ENCODE assay signal across 7 mouse cellular contexts in the genomic region with DNA sequence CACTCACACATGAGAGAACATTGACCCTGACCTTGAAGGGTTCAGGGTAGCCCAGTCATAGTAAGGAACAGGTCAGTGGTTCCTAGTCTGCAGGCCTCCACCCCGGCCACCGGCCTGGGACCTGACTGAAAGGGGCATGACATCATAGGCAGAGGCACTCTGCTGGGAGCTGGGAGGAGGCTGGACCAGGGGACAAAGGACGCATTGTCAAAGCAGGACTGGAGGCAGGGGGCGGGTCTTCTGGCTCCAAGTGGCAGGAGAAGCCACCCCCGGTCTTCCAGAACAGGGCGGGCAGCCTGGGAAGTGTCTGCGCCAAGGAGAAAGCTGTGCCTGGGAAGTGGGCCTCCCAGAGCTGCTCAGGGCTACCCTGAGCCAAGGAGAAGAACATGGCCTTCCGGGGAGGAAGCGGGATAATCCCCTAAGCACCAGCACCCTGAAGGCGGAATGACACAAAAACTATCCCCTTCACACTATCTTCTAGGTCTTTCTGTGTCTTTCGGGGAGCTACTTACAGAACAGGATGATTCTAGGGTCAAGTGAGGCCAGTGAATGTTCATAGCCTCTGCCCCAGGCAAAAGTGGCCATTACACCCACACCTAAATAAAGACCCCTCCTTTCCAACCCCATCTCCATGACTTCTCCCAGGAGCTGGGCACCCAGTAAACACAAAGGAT. TPM values are rescaled to one million over a fixed set of nuclear protein-coding genes. Genes with fewer than 3 reads are reported as not detected.
DNase-seq lines count a peak whose midpoint lies in the region; ATAC-seq and TF ChIP-seq lines count a peak whose summit lies in the region.

No protein-coding gene starts in this region.

- TF ChIP-seq POLR2A in liver, adult 2 months (IDR thresholded peaks at IDR 0.05; ENCODE audit: extremely low read depth, insufficient read depth, low read length): no peak

- no peaks in the 10 kb centered on the region for H3K9me3 ChIP-seq in heart, embryonic 11.5 days (replicated peaks; ENCODE audit: control insufficient read depth, low read length)
- no peaks in the 10 kb centered on the region for H3K9me3 ChIP-seq in kidney, embryonic 14.5 days (ENCODE audit: control insufficient read depth, low read length)
- no peaks in the 10 kb centered on the region for H3K9me3 ChIP-seq in neural tube, embryonic 12.5 days

- no peak for TF ChIP-seq CTCF in liver, adult 2 months (IDR thresholded peaks at IDR 0.05; ENCODE audit: low read depth, low read length)

- H3K9ac ChIP-seq in heart, embryonic 11.5 days (ENCODE audit: low read depth, low read length): peak overlapping the region; percentile 61
- peak overlapping the region; percentile 18; the same call in 1 of the 2 replicates for H3K9ac ChIP-seq in kidney, embryonic 14.5 days (ENCODE audit: low read depth, low read length)
- H3K9ac ChIP-seq in liver, adult 2 months (ENCODE audit: low read depth, low read length): no peak overlapping the region
- peak overlapping the region; percentile 42 for H3K9ac ChIP-seq in neural tube, embryonic 12.5 days

- no peak overlapping the region for H3K4me3 ChIP-seq in heart, embryonic 11.5 days (ENCODE audit: low read depth, low read length)
- H3K4me3 ChIP-seq in kidney, embryonic 14.5 days (ENCODE audit: low read length): no peak overlapping the region
- H3K4me3 ChIP-seq in liver, adult 2 months (ENCODE audit: insufficient read depth, low read depth, low read length): no peak overlapping the region
- H3K4me3 ChIP-seq in neural tube, embryonic 12.5 days: no peak overlapping the region

- WGBS in heart, embryonic 11.5 days (ENCODE audit: insufficient replicate concordance): 19% methylated on average over 11 of the region's 11 CpGs
- 23% methylated on average over 11 of the region's 11 CpGs for WGBS in kidney, embryonic 14.5 days
- 36% methylated on average over 11 of the region's 11 CpGs for WGBS in liver, adult 2 months
- WGBS in neural tube, embryonic 12.5 days: 13% methylated on average over 11 of the region's 11 CpGs

- H3K4me1 ChIP-seq in heart, embryonic 11.5 days (ENCODE audit: control insufficient read depth, insufficient read depth, low read length): peaks cover 84% of the 10 kb centered on the region
- H3K4me1 ChIP-seq in kidney, embryonic 14.5 days (ENCODE audit: control insufficient read depth, insufficient read depth, low read length): peaks cover 82% of the 10 kb centered on the region
- H3K4me1 ChIP-seq in liver, adult 2 months (ENCODE audit: control insufficient read depth, insufficient read depth, low read length): peaks cover 40% of the 10 kb centered on the region
- peaks cover 93% of the 10 kb centered on the region for H3K4me1 ChIP-seq in neural tube, embryonic 12.5 days

- peak; percentile 61 for DNase-seq in adipocyte (ENCODE audit: low spot score)
- peak; percentile 82 for DNase-seq in embryo, embryonic 9.5 days (ENCODE audit: extremely low spot score)
- DNase-seq in liver, adult 2 months (ENCODE audit: extremely low read depth, low read depth, low spot score): peak; percentile 70

- H3K4me2 ChIP-seq in heart, embryonic 11.5 days: peak overlapping the region; percentile 40; the same call in 1 of the 2 replicates
- no peak overlapping the region for H3K4me2 ChIP-seq in kidney, embryonic 14.5 days (replicated peaks; ENCODE audit: low read depth, low read length)
- H3K4me2 ChIP-seq in neural tube, embryonic 12.5 days (replicated peaks): peak overlapping the region; percentile 39

- no peaks in the 10 kb centered on the region for H3K27me3 ChIP-seq in heart, embryonic 11.5 days (ENCODE audit: control insufficient read depth, insufficient read depth, low read length)
- no peaks in the 10 kb centered on the region for H3K27me3 ChIP-seq in kidney, embryonic 14.5 days (ENCODE audit: control insufficient read depth, insufficient read depth, low read length)
- H3K27me3 ChIP-seq in liver, adult 2 months (ENCODE audit: control insufficient read depth, insufficient read depth, low read length): no peaks in the 10 kb centered on the region
- H3K27me3 ChIP-seq in neural tube, embryonic 12.5 days (replicated peaks): no peaks in the 10 kb centered on the region

- peak overlapping the region; percentile 92 for H3K27ac ChIP-seq in heart, embryonic 11.5 days (ENCODE audit: low read depth, low read length)
- peak overlapping the region; percentile 86 for H3K27ac ChIP-seq in kidney, embryonic 14.5 days (ENCODE audit: low read depth, low read length)
- no peak overlapping the region; the same call in 1 of the 2 replicates for H3K27ac ChIP-seq in liver, adult 2 months (replicated peaks; ENCODE audit: insufficient read depth, low read depth, low read length)
- H3K27ac ChIP-seq in neural tube, embryonic 12.5 days: peak overlapping the region; percentile 79

- H3K79me2 ChIP-seq in liver, adult 2 months (ENCODE audit: control insufficient read depth, insufficient read depth, low read length): peaks cover 86% of the 10 kb centered on the region

- peak; percentile 21; the same call in 1 of the 2 replicates for ATAC-seq in heart, embryonic 11.5 days (replicated peaks; ENCODE audit: insufficient number of reproducible peaks, low FRiP score, low TSS enrichment)
- peak; percentile 77 for ATAC-seq in kidney, embryonic 14.5 days (ENCODE audit: low FRiP score, low TSS enrichment)
- ATAC-seq in neural tube, embryonic 12.5 days (ENCODE audit: low FRiP score, low read depth): peak; percentile 57
- no peak for ATAC-seq in megakaryocyte-erythroid progenitor cell, adult 5-6 weeks (replicated peaks; ENCODE audit: low FRiP score, low TSS enrichment, poor library complexity, severe bottlenecking)

- H3K36me3 ChIP-seq in heart, embryonic 11.5 days (ENCODE audit: control insufficient read depth, insufficient read depth, low read length): no peaks in the 10 kb centered on the region
- no peaks in the 10 kb centered on the region for H3K36me3 ChIP-seq in kidney, embryonic 14.5 days (ENCODE audit: control insufficient read depth, insufficient read depth, low read length)
- H3K36me3 ChIP-seq in liver, adult 2 months (ENCODE audit: control insufficient read depth, insufficient read depth, low read length): no peaks in the 10 kb centered on the region
- H3K36me3 ChIP-seq in neural tube, embryonic 12.5 days: no peaks in the 10 kb centered on the region

RNA-seq across cellular contexts. Expression of a gene that starts 44.1 kb away (rescaled TPM):
- 14.3 and 18.8 TPM in 2 replicates for polyA plus RNA-seq in heart, embryonic 11.5 days (2014; fragmentation: Nextera tagmentation; extraction: Ambion mirVana)
- polyA plus RNA-seq in kidney, embryonic 14.5 days (2014; fragmentation: Nextera tagmentation; extraction: Ambion mirVana): 34.6 and 35.0 TPM in 2 replicates
- 7.1 and 9.4 TPM in 2 replicates for total RNA-seq in liver, adult 2 months (2014; rRNA removed)
- polyA plus RNA-seq in liver, adult 2 months (2012; rRNA removed): 15.0 and 17.0 TPM in 2 replicates
- polyA plus RNA-seq in neural tube, embryonic 12.5 days (2016; fragmentation: Nextera tagmentation; extraction: Ambion mirVana): 36.0 and 36.9 TPM in 2 replicates
- total RNA-seq in megakaryocyte-erythroid progenitor cell, adult 5-6 weeks (2014; fragmentation: Nextera tagmentation): 48.7 and 54.4 TPM in 2 replicates
- total RNA-seq in megakaryocyte-erythroid progenitor cell, adult 5-6 weeks (2017): 4.8 and 6.7 TPM in 2 replicates
